Mouse (Mus musculus) bone marrow macrophage, adult 2 months (primary cell): ENCODE measurements around the gene Gm21677. TPM values are rescaled to one million over a fixed set of nuclear protein-coding genes. Genes with fewer than 3 reads are reported as not detected.
"Not testable (repeated sequence)": the region's sequence is repeated elsewhere in the genome, so short reads cannot be mapped to it uniquely, and the experiment has no call there.

Experiments
- H3K27ac ChIP-seq: 2 replicates; pipeline ENCODE4 v1.5.1; 2012; ENCODE audit warnings: low read depth, low read length; ENCODE audit not compliant: insufficient read depth
- H3K4me1 ChIP-seq: 2 replicates; pipeline ENCODE4 v1.6.1; 2012; ENCODE audit warnings: low read length; ENCODE audit not compliant: control insufficient read depth, insufficient read depth
- H3K4me3 ChIP-seq: 2 replicates; pipeline ENCODE4 v1.5.1; 2012; ENCODE audit warnings: mild to moderate bottlenecking, low read length, moderate library complexity; ENCODE audit not compliant: insufficient read depth
- polyA plus RNA-seq: library from polyadenylated mRNA; stranded (reverse); fragments of >200 nt; gene quantifications from 2 replicates; pipeline ENCODE4 v1.2.4, GENCODE M21; 2012; ENCODE audit not compliant: missing spikeins, insufficient read depth, insufficient read length

Gene Gm21677
- not detected in 2 replicates for polyA plus RNA-seq

DNA sequence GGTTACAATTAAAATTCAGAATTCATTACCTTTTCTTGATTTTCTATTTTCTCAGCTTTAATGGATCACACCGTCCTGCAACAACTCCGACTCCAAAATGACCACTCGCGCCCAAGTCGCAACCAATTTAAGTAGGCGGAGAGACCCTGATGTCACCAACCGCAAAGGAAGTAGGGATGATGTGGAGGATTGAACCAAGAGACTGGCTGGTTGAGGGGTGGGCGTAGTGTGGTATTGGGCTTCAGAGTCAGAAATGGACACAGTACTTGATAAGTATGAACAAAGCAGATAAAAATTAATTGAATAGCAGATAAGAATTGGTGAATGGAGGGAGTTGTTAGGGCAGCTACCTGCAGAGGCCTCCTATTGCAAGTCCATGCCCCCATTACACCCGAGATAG, at the start of gene Gm21677:
Gene Gm21677 (minus strand): TSS at position 101 of the 400 bp plus-strand sequence.
- H3K4me1 ChIP-seq, H3K4me3 ChIP-seq, H3K27ac ChIP-seq: not testable (repeated sequence)

DNA sequence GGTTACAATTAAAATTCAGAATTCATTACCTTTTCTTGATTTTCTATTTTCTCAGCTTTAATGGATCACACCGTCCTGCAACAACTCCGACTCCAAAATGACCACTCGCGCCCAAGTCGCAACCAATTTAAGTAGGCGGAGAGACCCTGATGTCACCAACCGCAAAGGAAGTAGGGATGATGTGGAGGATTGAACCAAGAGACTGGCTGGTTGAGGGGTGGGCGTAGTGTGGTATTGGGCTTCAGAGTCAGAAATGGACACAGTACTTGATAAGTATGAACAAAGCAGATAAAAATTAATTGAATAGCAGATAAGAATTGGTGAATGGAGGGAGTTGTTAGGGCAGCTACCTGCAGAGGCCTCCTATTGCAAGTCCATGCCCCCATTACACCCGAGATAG, 39.0 kb upstream of the Gm21677 start, which contains the start of gene Gm21693:
Gene Gm21693 (minus strand): TSS at position 101 of the 400 bp plus-strand sequence.
- H3K4me3 ChIP-seq, H3K4me1 ChIP-seq: not testable (repeated sequence)

DNA sequence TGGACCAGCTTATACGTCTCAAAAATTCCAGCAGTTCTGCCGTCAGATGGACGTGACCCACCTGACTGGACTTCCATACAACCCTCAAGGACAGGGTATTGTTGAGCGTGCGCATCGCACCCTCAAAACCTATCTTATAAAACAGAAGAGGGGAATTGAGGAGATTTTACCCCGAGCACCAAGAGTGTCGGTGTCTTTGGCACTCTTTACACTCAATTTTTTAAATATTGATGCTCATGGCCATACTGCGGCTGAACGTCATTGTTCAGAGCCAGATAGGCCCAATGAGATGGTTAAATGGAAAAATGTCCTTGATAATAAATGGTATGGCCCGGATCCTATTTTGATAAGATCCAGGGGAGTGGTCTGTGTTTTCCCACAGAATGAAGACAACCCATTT, 34.4 kb upstream of the Gm21677 start:
- not testable (repeated sequence) for H3K4me3 ChIP-seq, H3K4me1 ChIP-seq, H3K27ac ChIP-seq

More for the DNA sequence above, 39.0 kb upstream of the Gm21677 start, which contains the start of gene Gm21693:
- not testable (repeated sequence) for H3K27ac ChIP-seq

Other genes with a start within 250 kb of the Gm21677 start
- not detected in 2 replicates for gene Gm21693, start 38.9 kb upstream of the Gm21677 start, polyA plus RNA-seq
- not detected in 2 replicates for gene Gm21704, start 103.7 kb upstream of the Gm21677 start, polyA plus RNA-seq
- not detected in 2 replicates for gene Gm21708, start 103.7 kb upstream of the Gm21677 start, polyA plus RNA-seq